Mouse (Mus musculus): ENCODE data around the gene Snrpg. TPM values are rescaled to one million over a fixed set of nuclear protein-coding genes. Genes with fewer than 3 reads are reported as not detected.
A peak's percentile ranks its signal among the peaks of the same experiment; 100 is the strongest.

The Snrpg gene
- polyA plus RNA-seq, 1 experiment from 2014 or later, result 251 TPM

- H3K4me2 ChIP-seq (replicated peaks; ENCODE audit: low read depth, low read length), result no peak overlapping the region
- H3K4me1 ChIP-seq (ENCODE audit: insufficient read depth, low read depth, low read length), result no peaks in the 10 kb centered on the region
- no peak overlapping the region for H3K9ac ChIP-seq (replicated peaks; ENCODE audit: low read depth)
- no peaks in the 10 kb centered on the region for H3K27me3 ChIP-seq (replicated peaks; ENCODE audit: insufficient read depth, low read length)
- 53% methylated on average over 7 of the region's 7 CpGs for WGBS
- no peaks in the 10 kb centered on the region for H3K9me3 ChIP-seq (ENCODE audit: low read length)
- ATAC-seq (no peak), DNase-seq (ENCODE audit: low spot score) (peak; percentile 63)
- peak; percentile 69 for TF ChIP-seq CTCF (IDR thresholded peaks at IDR 0.05)
- no peak for TF ChIP-seq EP300 (IDR thresholded peaks at IDR 0.05)
- H3K36me3 ChIP-seq (ENCODE audit: insufficient read depth, low read length), result no peaks in the 10 kb centered on the region
- H3K4me3 ChIP-seq (ENCODE audit: low read depth, low read length), result no peak overlapping the region
- no peak overlapping the region for H3K27ac ChIP-seq (ENCODE audit: low read length)
Observed at GRCm38 (mm10) chr6:86349257-86349656, 21.8 kb upstream of the Snrpg start.

- Histone ChIP-seq H3K36me3 (ENCODE audit: insufficient read depth, low read length) (no peaks in the 10 kb centered on the region), H3K4me1 (ENCODE audit: insufficient read depth, low read depth, low read length) (no peaks in the 10 kb centered on the region), H3K4me3 (ENCODE audit: low read depth, low read length) (no peak overlapping the region), H3K27me3 (replicated peaks; ENCODE audit: insufficient read depth, low read length) (no peaks in the 10 kb centered on the region), H3K4me2 (replicated peaks; ENCODE audit: low read depth, low read length) (no peak overlapping the region), H3K9ac (replicated peaks; ENCODE audit: low read depth) (no peak overlapping the region), H3K9me3 (ENCODE audit: low read length) (no peaks in the 10 kb centered on the region), H3K27ac (ENCODE audit: low read length) (no peak overlapping the region)
- TF ChIP-seq CTCF (IDR thresholded peaks at IDR 0.05) (peak; percentile 26; the same call in 1 of the 2 replicates), EP300 (IDR thresholded peaks at IDR 0.05) (no peak)
- no peak for ATAC-seq
- DNase-seq (ENCODE audit: low spot score), result no peak
- WGBS, result 57% methylated on average over 3 of the region's 3 CpGs
Observed at GRCm38 (mm10) chr6:86354948-86355347, 16.2 kb upstream of the Snrpg start.

- H3K9me3 ChIP-seq (ENCODE audit: low read length), result no peaks in the 10 kb centered on the region
- no peak overlapping the region for H3K27ac ChIP-seq (ENCODE audit: low read length)
- no peak for DNase-seq (ENCODE audit: low spot score)
- no peak overlapping the region for H3K4me2 ChIP-seq (replicated peaks; ENCODE audit: low read depth, low read length)
- no peaks in the 10 kb centered on the region for H3K4me1 ChIP-seq (ENCODE audit: insufficient read depth, low read depth, low read length)
- H3K27me3 ChIP-seq (replicated peaks; ENCODE audit: insufficient read depth, low read length), result no peaks in the 10 kb centered on the region
- H3K36me3 ChIP-seq (ENCODE audit: insufficient read depth, low read length), result no peaks in the 10 kb centered on the region
- TF ChIP-seq EP300 (IDR thresholded peaks at IDR 0.05), result no peak
- no peak for TF ChIP-seq CTCF (IDR thresholded peaks at IDR 0.05)
- H3K9ac ChIP-seq (replicated peaks; ENCODE audit: low read depth), result no peak overlapping the region
- no peak overlapping the region for H3K4me3 ChIP-seq (ENCODE audit: low read depth, low read length)
- ATAC-seq, result no peak
- WGBS, result 63% methylated on average over 9 of the region's 9 CpGs
Observed at GRCm38 (mm10) chr6:86356956-86357355, 14.1 kb upstream of the Snrpg start.

GRCm38 (mm10) chr6:86360691-86361090, 10.4 kb upstream of the Snrpg start:
- no peak for TF ChIP-seq CTCF (IDR thresholded peaks at IDR 0.05)
- TF ChIP-seq EP300 (IDR thresholded peaks at IDR 0.05), result no peak
- Histone ChIP-seq H3K9me3 (ENCODE audit: low read length) (no peaks in the 10 kb centered on the region), H3K9ac (replicated peaks; ENCODE audit: low read depth) (no peak overlapping the region), H3K4me3 (ENCODE audit: low read depth, low read length) (no peak overlapping the region), H3K4me2 (replicated peaks; ENCODE audit: low read depth, low read length) (no peak overlapping the region), H3K27me3 (replicated peaks; ENCODE audit: insufficient read depth, low read length) (no peaks in the 10 kb centered on the region), H3K27ac (ENCODE audit: low read length) (no peak overlapping the region), H3K36me3 (ENCODE audit: insufficient read depth, low read length) (no peaks in the 10 kb centered on the region), H3K4me1 (ENCODE audit: insufficient read depth, low read depth, low read length) (no peaks in the 10 kb centered on the region)
- WGBS, result 47% methylated on average over 7 of the region's 7 CpGs
- ATAC-seq (no peak), DNase-seq (ENCODE audit: low spot score) (no peak)

GRCm38 (mm10) chr6:86361373-86361772, 9.7 kb upstream of the Snrpg start:
- ATAC-seq (no peak), DNase-seq (ENCODE audit: low spot score) (no peak)
- H3K9ac ChIP-seq (replicated peaks; ENCODE audit: low read depth), result no peak overlapping the region
- 85% methylated on average over 7 of the region's 7 CpGs for WGBS
- no peaks in the 10 kb centered on the region for H3K36me3 ChIP-seq (ENCODE audit: insufficient read depth, low read length)
- H3K4me3 ChIP-seq (ENCODE audit: low read depth, low read length), result no peak overlapping the region
- no peaks in the 10 kb centered on the region for H3K4me1 ChIP-seq (ENCODE audit: insufficient read depth, low read depth, low read length)
- no peaks in the 10 kb centered on the region for H3K9me3 ChIP-seq (ENCODE audit: low read length)
- no peaks in the 10 kb centered on the region for H3K27me3 ChIP-seq (replicated peaks; ENCODE audit: insufficient read depth, low read length)
- TF ChIP-seq CTCF (IDR thresholded peaks at IDR 0.05), result no peak
- no peak for TF ChIP-seq EP300 (IDR thresholded peaks at IDR 0.05)
- no peak overlapping the region for H3K27ac ChIP-seq (ENCODE audit: low read length)
- H3K4me2 ChIP-seq (replicated peaks; ENCODE audit: low read depth, low read length), result no peak overlapping the region

GRCm38 (mm10) chr6:86364442-86365141, 6.5 kb upstream of the Snrpg start:
- peak; percentile 21; the same call in 1 of the 2 replicates for ATAC-seq
- H3K36me3 ChIP-seq (ENCODE audit: insufficient read depth, low read length), result no peaks in the 10 kb centered on the region

More at GRCm38 (mm10) chr6:86364442-86365141, 6.5 kb upstream of the Snrpg start:
- Histone ChIP-seq H3K27ac (ENCODE audit: low read length) (0 out of 2 replicates have a peak overlapping the region, but pooled peaks have one; percentile 26), H3K4me2 (replicated peaks; ENCODE audit: low read depth, low read length) (peak overlapping the region; percentile 91), H3K9me3 (ENCODE audit: low read length) (no peaks in the 10 kb centered on the region), H3K4me1 (ENCODE audit: insufficient read depth, low read depth, low read length) (no peaks in the 10 kb centered on the region), H3K4me3 (ENCODE audit: low read depth, low read length) (peak overlapping the region; percentile 67), H3K27me3 (replicated peaks; ENCODE audit: insufficient read depth, low read length) (no peaks in the 10 kb centered on the region), H3K9ac (replicated peaks; ENCODE audit: low read depth) (peak overlapping the region; percentile 26)
- WGBS, result under 1% methylated on average over 17 of the region's 17 CpGs
- TF ChIP-seq CTCF (IDR thresholded peaks at IDR 0.05) (peak; percentile 94), EP300 (IDR thresholded peaks at IDR 0.05) (no peak)
- DNase-seq (ENCODE audit: low spot score), result peak; percentile 91
